8 mouse cellular contexts compared by ENCODE assay signal in the genomic region with DNA sequence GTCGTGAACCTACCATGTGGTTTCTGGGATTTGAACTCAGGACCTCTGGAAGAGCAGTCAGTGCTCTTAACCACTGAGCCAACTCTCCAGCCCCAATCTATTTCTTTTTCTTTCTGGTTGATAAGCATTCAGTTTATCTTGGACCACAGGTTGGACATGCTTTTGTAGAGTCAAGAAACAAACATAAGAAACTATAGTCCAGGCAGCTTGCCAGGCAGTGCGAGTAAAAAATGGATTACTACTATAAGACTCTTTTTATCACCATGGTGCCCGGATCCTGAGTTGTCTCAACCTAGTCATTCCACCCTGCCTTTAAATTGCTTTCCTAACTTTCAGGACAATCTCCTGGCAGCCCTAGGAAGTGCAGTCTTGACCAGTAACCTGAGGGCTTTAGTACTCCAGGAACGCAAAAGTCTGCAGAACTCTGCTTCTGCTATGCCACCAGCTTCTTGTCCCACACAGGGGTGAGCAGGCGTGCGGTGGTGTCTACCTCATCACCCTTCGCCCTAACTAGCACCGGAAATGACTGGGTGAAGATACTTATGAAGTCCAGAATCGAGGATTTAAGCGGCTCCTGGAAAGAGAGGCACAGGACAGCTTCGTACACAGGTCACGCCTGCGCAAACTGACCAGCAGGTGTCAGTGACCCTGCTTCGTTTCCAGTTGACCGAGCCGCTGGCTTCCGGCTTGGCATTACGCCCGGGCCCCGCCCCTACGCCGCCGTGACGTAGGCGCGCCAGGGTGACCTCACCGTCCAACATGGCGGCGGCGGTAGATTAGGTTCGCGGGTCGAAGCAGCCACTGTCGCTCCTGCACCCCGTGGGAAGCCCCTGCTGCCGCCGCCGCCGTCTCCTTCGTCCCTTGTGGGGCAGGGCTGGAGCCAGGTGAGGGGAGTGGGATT. TPM values are rescaled to one million over a fixed set of nuclear protein-coding genes. Genes with fewer than 3 reads are reported as not detected.
DNase-seq lines count a peak whose midpoint lies in the region; ATAC-seq and TF ChIP-seq lines count a peak whose summit lies in the region.

Gene Bcl2l13, plus strand, starts transcription at position 739 of the 901 bp plus-strand sequence.

- peak within 1 kb of the TSS; percentile 71 for H3K4me2 ChIP-seq in forebrain, postnatal 0 days (ENCODE audit: low read depth)
- peak within 1 kb of the TSS; percentile 64 for H3K4me2 ChIP-seq in lung, embryonic 15.5 days

- no peaks in the 10 kb centered on the region for H3K4me1 ChIP-seq in ES-E14 (ENCODE audit: control insufficient read depth in 2 of 2, insufficient read depth in 2 of 2, low read length in 2 of 2, poor library complexity in 1 of 2)
- 0 out of 2 replicates have a peak, but pooled peaks cover 5% of the 10 kb centered on the region for H3K4me1 ChIP-seq in forebrain, postnatal 0 days (ENCODE audit: insufficient read depth)
- peaks cover 5% of the 10 kb centered on the region; the same call in 1 of the 2 replicates for H3K4me1 ChIP-seq in lung, embryonic 15.5 days

- in situ Hi-C loops in ES-E14 (cut with MboI; ENCODE audit: low sequenced_read_pairs in 2 of 2, unreplicated experiment in 2 of 2) = no loop called here

- H3K27ac ChIP-seq in ES-E14 (ENCODE audit: insufficient read depth, low read depth, low read length, poor library complexity, severe bottlenecking) = peak within 1 kb of the TSS; percentile 48; the same call in 1 of the 2 replicates
- peak within 1 kb of the TSS; percentile 97 for H3K27ac ChIP-seq in forebrain, postnatal 0 days (ENCODE audit: low read depth, low read length)
- peak within 1 kb of the TSS; percentile 90 for H3K27ac ChIP-seq in lung, embryonic 15.5 days

- H3K9ac ChIP-seq in ES-E14 (ENCODE audit: insufficient read depth, low read depth, low read length, poor library complexity, severe bottlenecking) = peak within 1 kb of the TSS; percentile 92
- peak within 1 kb of the TSS; percentile 96 for H3K9ac ChIP-seq in forebrain, postnatal 0 days
- peak within 1 kb of the TSS; percentile 96 for H3K9ac ChIP-seq in lung, embryonic 15.5 days

- TF ChIP-seq CTCF in forebrain, postnatal 0 days (IDR thresholded peaks at IDR 0.05; ENCODE audit: low read depth) = peak; percentile 49

- no peaks in the 10 kb centered on the region for H3K9me3 ChIP-seq in ES-E14 (ENCODE audit: control insufficient read depth, insufficient read depth, low read depth, low read length)
- no peaks in the 10 kb centered on the region for H3K9me3 ChIP-seq in forebrain, postnatal 0 days (ENCODE audit: low read length)
- H3K9me3 ChIP-seq in lung, embryonic 15.5 days = no peaks in the 10 kb centered on the region

- no peaks in the 10 kb centered on the region for H3K36me3 ChIP-seq in ES-E14 (ENCODE audit: control insufficient read depth, insufficient read depth, low read length, poor library complexity, severe bottlenecking)
- H3K36me3 ChIP-seq in forebrain, postnatal 0 days (ENCODE audit: insufficient read depth) = no peaks in the 10 kb centered on the region
- no peaks in the 10 kb centered on the region for H3K36me3 ChIP-seq in lung, embryonic 15.5 days

- peak; percentile 71 for DNase-seq in ES-E14 (ENCODE audit: low read depth, low spot score)
- DNase-seq in cerebellum, adult 18-20 months = peak; percentile 83 to 96
- DNase-seq in forebrain, postnatal 0 days = peak; percentile 94
- DNase-seq in heart, postnatal 4 days = peak; percentile 99
- DNase-seq in layer of hippocampus, adult 8-10 months (ENCODE audit: low spot score in 2 of 2) = peak; percentile 85 to 95
- peak; percentile 87 for DNase-seq in ovary, adult 18-20 months (ENCODE audit: low spot score)
- peak; percentile 90 for DNase-seq in thymus, postnatal 0 days (ENCODE audit: low spot score)

- ATAC-seq in forebrain, postnatal 0 days = peak; percentile 96
- ATAC-seq in lung, embryonic 15.5 days (ENCODE audit: borderline replicate concordance, extremely low read depth, low FRiP score, low TSS enrichment) = peak; percentile 93

- no peaks in the 10 kb centered on the region for H3K27me3 ChIP-seq in forebrain, postnatal 0 days (ENCODE audit: insufficient read depth, low read length)
- no peaks in the 10 kb centered on the region for H3K27me3 ChIP-seq in lung, embryonic 15.5 days

- H3K4me3 ChIP-seq in ES-E14 (ENCODE audit: insufficient read depth in 1 of 2, low read depth in 1 of 2, low read length in 2 of 2, poor library complexity in 1 of 2, severe bottlenecking in 1 of 2) = peak within 1 kb of the TSS; percentile 84 to 97
- peak within 1 kb of the TSS; percentile 97 for H3K4me3 ChIP-seq in forebrain, postnatal 0 days (ENCODE audit: low read depth, low read length)
- peak within 1 kb of the TSS; percentile 77 for H3K4me3 ChIP-seq in lung, embryonic 15.5 days

- WGBS in forebrain, postnatal 0 days = 4% methylated on average over 40 of the region's 40 CpGs
- 2% methylated on average over 40 of the region's 40 CpGs for WGBS in lung, embryonic 15.5 days

TF ChIP-seq in ES-E14, 5 proteins besides CTCF, POLR2A, EP300 and RAD21:
- 0 out of 2 replicates have a peak, but pooled peaks have one; percentile 5 for TF ChIP-seq ZC3H11A (IDR thresholded peaks at IDR 0.05; ENCODE audit: borderline replicate concordance, low read depth, low read length)
- TF ChIP-seq ZNF384 (IDR thresholded peaks at IDR 0.05; ENCODE audit: low read depth, low read length) = no peak

RNA-seq across cellular contexts. Expression of gene Bcl2l13, which starts in this region (rescaled TPM):
- total RNA-seq in ES-E14 (2012; rRNA removed) = 19.5 and 22.5 TPM in 2 replicates
- total RNA-seq in forebrain, postnatal 0 days (2014; rRNA removed) = 59.1 and 77.5 TPM in 2 replicates
- 20.6 and 21.4 TPM in 2 replicates for polyA plus RNA-seq in forebrain, postnatal 0 days (2015; fragmentation: Nextera tagmentation; extraction: Ambion mirVana)
- 10 to 100 TPM; 69.7 to 69.8 TPM for total RNA-seq in heart, postnatal 4 days (2021)
- total RNA-seq in layer of hippocampus, adult 8-10 months (2022) = 10 to 100 TPM; 37.5 to 40.6 (median 39.1) TPM
- polyA plus RNA-seq in lung, embryonic 15.5 days (2015; fragmentation: Nextera tagmentation; extraction: Ambion mirVana) = 30.1 and 31.8 TPM in 2 replicates
- polyA plus RNA-seq in thymus, postnatal 0 days (2015; fragmentation: Nextera tagmentation; extraction: Ambion mirVana) = 23.2 and 25.8 TPM in 2 replicates

Comparison
In these comparisons a context has a peak if more than half of its experiments do, and no peak if none do; other contexts are left out.
1. Peak in every context shown above with its lines: DNase-seq, ATAC-seq, H3K4me3 ChIP-seq and H3K27ac ChIP-seq.